Mouse (Mus musculus) left cerebral cortex, postnatal 25 days (tissue): ENCODE measurements around the gene Efcc1. TPM values are rescaled to one million over a fixed set of nuclear protein-coding genes. Genes with fewer than 3 reads are reported as not detected.

Source experiments
- DNase-seq, 2 experiments: peaks; one replicate each; pipeline ENCODE4 v3.0.0; 2022; ENCODE audit warnings: low spot score in 2 of 2, mixed read lengths in 1 of 2
- intact Hi-C: fragments of 180-260 bp; cut with DNase I; formaldehyde crosslinking; loops from one replicate; pipeline ENCODE4 v1.15.1; 2025
- total RNA-seq, 2 experiments: library from RNA; stranded (reverse); gene quantifications; 2 replicates each; pipeline ENCODE4 v1.2.3; 2021

Gene Efcc1
- total RNA-seq, 2 experiments from 2014 or later: 3.4 to 4.5 TPM

DNA sequence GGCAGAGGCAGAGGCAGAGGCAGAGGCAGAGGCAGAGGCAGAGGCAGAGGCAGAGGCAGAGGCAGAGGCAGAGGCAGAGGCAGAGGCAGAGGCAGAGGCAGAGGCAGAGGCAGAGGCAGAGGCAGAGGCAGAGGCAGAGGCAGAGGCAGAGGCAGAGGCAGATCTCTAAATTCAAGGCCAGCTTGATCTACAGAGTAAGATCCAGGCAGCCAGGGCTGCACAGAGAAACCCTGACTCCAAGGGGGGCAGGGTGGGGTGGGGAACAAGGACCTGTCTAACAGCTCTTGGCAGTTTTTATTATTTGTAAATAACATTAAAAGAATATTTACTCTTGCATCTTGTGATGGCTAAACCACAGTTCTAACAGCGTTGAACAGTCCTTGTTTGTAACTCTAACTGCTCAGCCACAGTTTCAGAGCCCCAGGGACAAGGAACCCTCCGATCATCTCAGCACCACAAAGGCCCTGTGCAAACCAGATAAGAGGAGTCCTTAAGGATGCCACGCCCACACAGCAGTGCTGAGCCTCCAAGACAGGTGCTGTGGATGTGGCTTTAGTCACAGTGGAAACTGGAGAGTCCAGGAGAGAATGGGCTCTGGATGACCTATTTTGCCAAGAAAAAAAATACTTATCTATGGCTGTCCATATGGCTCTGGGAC is 45.0 kb downstream of the Efcc1 start:
- intact Hi-C loops: no loop called here
- DNase-seq: no peak

DNA sequence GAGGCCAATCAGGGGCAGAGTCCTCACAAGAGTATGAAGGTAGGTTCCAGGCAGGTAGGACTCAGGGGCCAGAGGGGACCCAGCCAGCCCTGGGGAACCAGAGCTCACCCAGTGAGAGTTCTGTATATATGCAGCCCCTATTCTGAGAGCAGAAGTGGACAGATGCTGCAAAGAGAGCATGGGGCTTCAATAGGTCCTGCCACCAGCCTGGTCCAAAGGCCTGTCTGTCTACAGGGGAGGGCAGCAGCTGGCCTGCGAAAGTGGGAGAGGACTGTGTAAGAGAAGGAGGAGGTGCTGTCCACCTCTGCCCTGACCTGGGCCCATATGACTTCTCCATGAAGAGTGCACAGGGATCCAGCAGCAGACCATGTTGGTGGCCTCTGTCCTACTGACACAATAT is 46.0 kb downstream of the Efcc1 start:
- DNase-seq: no peak

GRCm38 (mm10) chr6:87777842-87778241 is 47.2 kb downstream of the Efcc1 start, which contains the start of gene Gp9:
Gp9 (plus strand) TSS chr6:87778072.
- intact Hi-C loops: no loop called here
- DNase-seq: no peak

More for the DNA sequence above, 46.0 kb downstream of the Efcc1 start:
- intact Hi-C loops: no loop called here

DNA sequence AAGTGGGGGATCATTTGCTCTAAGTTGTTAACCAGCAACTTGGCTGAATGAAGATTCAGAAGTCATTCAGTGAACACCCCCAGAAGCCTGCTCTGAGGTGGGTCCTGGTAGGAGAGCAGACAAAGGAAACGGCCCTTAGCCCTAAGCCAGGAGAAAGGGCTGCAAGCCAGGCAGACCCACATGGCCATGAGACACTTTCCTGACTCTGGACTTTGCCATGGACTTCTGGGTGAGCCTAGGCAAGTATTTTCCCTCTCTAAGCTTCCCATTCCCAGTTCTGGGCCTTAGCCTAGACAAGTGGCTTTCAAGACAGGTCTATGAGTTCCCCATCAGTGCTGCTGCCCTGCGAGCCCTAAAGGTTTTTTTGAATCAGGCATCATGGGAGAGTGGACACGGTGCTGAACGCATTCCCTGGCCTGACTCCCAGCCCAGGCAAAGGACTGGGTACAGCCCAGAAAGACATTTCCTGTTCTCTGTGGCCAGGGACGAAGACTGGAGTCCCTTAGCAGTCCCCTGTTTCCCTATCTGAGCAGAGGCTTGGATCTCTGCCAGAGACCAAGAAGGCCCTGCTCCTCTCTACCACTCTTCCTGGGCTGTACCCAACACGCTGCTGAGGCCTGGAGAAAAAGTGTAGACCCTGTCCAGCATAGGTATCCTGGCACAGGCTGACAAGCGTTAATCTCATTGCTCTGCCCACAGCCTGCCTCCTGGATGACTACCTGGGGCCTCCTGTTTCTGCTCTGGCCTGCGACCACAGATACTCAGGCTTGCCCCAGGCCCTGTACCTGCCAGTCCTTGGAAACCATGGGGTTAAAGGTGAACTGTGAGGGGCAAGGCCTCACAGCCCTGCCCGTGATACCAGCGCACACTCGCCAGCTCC is 47.9 kb downstream of the Efcc1 start:
- no peak for DNase-seq
- intact Hi-C loops: no loop called here

- no peak for DNase-seq
- intact Hi-C loops: no loop called here
Measured at GRCm38 (mm10) chr6:87779174-87780165, 48.8 kb downstream of the Efcc1 start.

DNA sequence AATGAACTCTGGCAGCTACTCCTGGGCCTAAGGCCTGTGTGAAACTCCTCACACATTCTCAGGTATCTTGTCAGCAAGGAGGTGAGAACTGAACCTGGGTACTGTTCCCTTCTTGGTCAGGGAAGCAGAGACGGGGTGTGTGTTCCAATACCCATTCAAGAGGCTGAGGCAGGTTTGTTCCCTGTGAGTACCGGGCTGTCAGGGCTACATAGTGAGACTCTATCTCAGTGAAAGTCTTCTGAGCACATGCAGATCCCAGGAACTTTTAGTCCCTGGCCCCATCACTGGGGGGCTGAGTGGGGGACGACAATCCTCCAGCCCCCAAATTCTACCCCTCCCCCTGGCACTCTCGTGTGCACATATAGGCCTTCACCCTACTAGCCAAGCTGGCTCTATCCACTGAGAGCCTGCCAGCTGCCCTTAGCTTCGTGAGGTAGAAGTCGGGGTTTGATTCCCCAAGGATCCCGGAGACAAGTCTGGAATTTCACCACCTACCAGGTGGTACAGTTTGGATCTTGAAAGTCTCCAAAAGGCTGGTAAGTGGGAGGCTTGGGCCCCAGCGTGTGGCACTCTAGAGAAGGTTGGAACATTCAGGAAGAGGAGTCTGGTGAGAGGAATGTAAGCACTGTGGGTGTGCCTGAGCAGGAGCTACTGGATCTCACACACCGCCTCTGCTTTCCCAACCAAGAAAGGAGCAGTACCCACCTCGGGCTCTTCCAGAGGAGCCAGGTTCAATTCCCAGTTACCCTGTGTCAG is 50.1 kb downstream of the Efcc1 start:
- intact Hi-C loops: no loop called here
- DNase-seq: peak in 1 of 2 experiments; percentile 15

DNA sequence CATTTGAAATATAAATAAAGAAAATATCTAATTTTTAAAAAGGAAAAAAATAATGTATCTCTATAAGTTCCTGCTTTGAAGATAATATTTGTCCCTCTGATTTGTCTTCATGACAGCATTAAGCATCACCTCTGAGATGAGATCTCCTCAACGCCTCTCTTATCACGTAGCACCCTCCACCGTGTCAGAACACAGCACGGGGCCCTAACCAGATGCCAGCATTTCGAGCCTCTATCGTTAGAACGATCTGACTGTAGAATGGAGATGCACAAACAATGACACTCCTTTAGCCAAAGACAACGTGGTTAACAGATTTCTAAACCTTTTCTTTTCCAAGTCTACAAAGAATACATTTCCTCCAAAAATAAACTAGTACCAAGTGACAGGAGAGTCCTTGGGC is 53.4 kb downstream of the Efcc1 start:
- intact Hi-C loops: no loop called here

GRCm38 (mm10) chr6:87786621-87787020 is 56.0 kb downstream of the Efcc1 start:
- intact Hi-C loops: no loop called here
- DNase-seq: no peak

More for the DNA sequence above, 53.4 kb downstream of the Efcc1 start:
- no peak for DNase-seq

DNA sequence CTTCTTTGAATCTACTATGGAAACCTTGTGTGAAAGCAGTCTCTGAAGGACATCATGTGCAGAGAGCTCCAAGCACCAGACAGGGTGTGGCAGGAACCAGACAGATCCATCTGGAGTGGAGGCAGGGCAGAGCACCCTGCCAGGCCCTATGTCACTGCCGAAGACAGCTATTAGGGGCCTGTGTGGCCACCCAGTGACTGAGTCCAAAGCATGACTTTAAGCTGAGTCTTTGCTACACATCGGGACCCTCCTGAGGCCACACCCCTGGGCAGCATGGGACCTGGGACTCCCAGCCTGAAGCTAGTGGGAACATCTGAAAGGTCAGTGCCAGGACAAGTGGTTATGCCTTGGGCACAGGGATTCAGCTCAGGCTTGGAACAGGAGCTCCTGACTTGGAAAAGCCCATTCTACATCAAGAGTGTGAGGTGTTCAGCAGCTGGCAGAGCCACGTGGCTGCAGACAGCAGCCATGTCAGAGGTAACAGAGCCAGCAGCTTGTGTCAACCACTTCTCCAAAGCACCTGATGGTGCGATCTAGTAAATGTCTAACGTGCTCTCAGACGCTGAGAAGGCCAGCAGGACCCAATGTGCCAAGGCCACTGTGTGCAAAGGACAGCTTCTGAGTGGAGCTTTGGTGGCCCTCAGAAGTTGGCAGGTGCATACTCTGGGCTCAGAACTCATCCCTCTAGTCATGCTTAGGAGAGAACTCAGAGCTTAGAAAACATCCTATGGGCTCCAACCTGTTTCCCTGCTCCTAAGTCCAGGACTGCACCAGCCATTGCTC is 56.6 kb downstream of the Efcc1 start:
- intact Hi-C loops: no loop called here
- DNase-seq: no peak

- intact Hi-C loops: no loop called here
- no peak for DNase-seq
Measured at GRCm38 (mm10) chr6:87788266-87788895, 57.7 kb downstream of the Efcc1 start.

DNA sequence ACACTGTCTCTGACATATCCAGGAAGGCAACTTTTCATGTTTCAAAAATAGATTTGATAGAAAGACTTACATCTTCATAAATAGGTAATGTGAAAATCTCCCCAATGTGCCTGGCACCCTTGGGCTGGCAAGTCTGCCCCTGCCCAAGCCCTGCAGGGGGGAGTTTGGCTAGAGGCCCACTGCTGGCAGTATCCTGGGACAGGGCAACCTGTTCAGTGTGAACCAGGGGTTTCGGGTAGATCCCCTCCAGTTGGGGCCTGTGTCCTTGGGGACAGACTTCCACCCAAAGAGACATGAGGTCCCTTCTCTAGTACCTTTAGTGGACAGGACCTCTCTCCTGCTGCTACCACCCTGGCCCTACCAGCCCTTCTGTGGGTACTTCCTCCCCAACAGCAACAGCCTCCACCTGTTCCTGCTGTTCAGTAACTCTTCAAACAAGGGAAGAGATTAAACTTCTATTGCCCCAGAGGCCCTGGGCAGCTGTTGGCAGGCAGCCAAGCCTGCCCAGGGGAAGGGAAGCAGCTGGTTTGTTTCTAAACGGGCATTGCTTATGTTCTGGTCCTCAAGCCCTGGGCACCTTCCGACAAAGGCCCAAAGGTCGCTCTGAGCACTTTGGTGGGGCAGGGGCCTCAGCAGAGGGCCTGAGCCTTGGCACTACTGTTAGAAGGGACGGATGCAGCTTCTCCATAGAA is 58.4 kb downstream of the Efcc1 start:
- intact Hi-C loops: no loop called here
- DNase-seq: no peak

GRCm38 (mm10) chr6:87789791-87790190 is 59.1 kb downstream of the Efcc1 start:
- DNase-seq: no peak
- intact Hi-C loops: no loop called here

- intact Hi-C loops: no loop called here
- no peak for DNase-seq
Measured at GRCm38 (mm10) chr6:87790779-87791480, 60.3 kb downstream of the Efcc1 start.

DNA sequence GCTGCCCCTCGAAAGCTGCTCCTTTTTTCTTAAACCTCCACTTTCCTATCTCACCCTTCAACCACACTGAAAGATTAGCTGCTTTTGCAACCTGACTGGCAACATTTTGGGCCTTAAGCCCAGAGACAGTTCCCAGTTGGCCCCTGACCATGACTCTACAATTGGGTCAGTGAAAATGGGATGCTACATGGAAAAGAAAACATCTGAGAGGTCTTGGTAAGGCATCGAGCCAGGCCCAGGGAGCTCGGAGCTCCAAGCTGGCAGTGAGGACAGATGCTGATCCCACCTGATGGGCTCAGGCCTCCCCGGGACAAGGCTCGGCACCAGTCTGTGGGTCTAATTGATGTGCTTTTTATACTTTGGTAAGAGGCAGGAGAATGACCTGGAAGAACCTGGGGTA is 61.2 kb downstream of the Efcc1 start:
- intact Hi-C loops: no loop called here
- no peak for DNase-seq

GRCm38 (mm10) chr6:87793821-87794510 is 63.3 kb downstream of the Efcc1 start:
- intact Hi-C loops: no loop called here
- no peak for DNase-seq
